Mouse (Mus musculus) kidney, postnatal 14 days (tissue): ENCODE data around the gene Nectin2.

Experiments
- DNase-seq: peaks from one replicate; pipeline ENCODE4 v3.0.0; 2022; ENCODE audit warnings: mixed read lengths

Nectin2 gene

GRCm38 (mm10) chr7:19769001-19769400, 18.7 kb upstream of the Nectin2 start:
- peak; percentile 58 for DNase-seq

DNA sequence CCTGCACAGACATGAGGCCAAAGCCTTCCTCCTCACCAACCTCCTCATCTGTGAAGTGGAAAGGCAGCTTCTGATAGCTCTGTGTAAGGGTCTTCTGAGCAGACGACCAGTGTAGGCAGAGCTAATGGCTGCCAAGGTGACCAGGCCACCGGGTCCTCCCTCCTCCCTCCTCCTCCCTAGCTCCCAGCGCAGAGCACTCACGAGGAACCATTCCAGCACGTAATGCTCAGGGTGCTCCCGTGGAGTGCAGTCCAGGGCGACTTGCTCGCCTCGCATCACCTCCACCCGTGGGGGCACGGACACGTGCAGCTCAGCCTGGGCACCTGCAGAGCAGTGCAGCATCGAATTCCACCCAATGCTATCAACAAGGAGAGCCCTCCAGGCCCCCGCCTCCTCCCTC, 18.0 kb upstream of the Nectin2 start:
- DNase-seq: peak; percentile 55

- no peak for DNase-seq
Measured at GRCm38 (mm10) chr7:19764581-19764980, 14.3 kb upstream of the Nectin2 start.

GRCm38 (mm10) chr7:19763829-19764477, 13.7 kb upstream of the Nectin2 start:
- DNase-seq: peak; percentile 40

GRCm38 (mm10) chr7:19762283-19762682, 12.0 kb upstream of the Nectin2 start:
- DNase-seq: no peak

GRCm38 (mm10) chr7:19760021-19760420, 9.7 kb upstream of the Nectin2 start:
- peak; percentile 49 for DNase-seq

- no peak for DNase-seq
Measured at GRCm38 (mm10) chr7:19758623-19759022, 8.3 kb upstream of the Nectin2 start.

- DNase-seq: peak; percentile 85
Measured at GRCm38 (mm10) chr7:19755851-19756786, 5.8 kb upstream of the Nectin2 start.

DNA sequence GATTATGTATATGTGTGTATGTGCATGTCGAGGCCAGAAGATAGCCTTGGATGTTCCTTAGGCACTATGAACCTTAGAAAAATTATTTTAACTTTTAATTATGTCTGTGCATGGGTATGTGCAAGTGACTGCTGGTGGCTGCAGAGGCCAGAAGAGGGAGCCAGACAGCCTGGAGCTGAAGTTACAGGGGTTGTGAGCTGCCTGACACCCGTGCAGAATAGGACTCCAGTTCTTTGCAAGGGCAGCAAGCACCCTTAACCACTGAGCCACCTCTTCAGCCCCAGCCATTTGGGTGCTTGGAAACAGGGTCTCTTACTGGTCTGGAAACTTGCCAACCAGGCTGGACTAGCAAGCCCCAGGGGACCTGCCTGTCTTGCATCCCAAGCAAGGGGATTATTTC, 4.7 kb upstream of the Nectin2 start:
- no peak for DNase-seq

- no peak for DNase-seq
Measured at GRCm38 (mm10) chr7:19754065-19754464, 3.8 kb upstream of the Nectin2 start.

DNA sequence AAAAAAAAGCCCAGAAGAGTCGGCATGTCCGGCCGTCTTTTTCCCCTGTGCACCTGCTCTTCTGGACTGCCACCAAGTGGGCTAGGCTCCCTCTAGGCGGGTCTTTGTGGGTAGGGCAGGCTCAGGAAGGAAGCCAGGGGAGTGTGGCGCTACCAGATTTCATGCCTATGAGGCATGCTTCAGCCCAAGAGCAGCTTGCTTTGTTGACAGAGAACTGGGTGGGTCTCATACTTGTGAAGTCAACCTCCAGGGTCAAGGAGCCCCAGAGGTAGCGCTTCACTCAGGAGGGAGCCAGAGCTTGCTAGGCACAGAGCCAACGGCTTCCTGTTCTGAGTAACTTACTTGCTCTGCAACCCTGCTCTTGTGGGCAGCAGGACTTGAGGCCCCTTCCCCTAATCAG, 3.3 kb upstream of the Nectin2 start:
- DNase-seq: peak; percentile 76

DNA sequence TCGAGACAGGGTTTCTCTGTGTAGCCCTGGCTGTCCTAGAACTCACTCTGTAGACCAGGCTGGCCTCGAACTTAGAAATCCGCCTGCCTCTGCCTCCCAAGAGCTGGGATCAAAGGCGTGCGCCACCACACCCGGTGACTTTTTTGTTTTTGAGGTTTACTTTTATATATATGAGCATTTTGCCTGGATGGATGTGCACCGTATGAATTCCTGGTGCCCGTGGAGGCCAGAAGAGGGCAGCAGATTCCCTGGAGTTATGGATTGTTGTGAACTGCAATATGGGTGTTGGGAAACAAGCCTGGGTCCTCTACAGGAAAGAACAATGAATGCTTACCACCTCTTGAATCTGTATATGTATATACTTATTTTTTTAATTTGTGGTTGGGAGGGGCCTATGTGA, 2.4 kb upstream of the Nectin2 start:
- no peak for DNase-seq

DNA sequence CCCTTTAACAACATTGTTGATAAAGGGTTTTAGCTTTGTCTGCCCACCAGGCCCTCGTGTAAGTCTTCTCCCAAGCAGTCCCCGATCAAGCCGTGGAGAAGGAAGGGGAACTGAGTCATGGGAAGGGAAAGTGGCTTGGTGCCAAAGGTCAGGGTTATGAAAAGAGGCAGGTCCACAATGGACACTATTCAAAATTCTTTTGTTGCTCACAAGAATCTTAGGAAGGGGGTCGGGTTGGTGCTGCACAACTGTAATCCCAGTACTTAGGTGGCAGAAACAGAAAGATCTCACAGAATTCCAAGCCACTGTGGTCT, 744 bp upstream of the Nectin2 start:
- no peak for DNase-seq

GRCm38 (mm10) chr7:19749389-19750216, 680 bp downstream of the Nectin2 start:
- DNase-seq: peak; percentile 99

- DNase-seq: peak; percentile 63
Measured at GRCm38 (mm10) chr7:19748219-19749195, 1.8 kb downstream of the Nectin2 start.

DNA sequence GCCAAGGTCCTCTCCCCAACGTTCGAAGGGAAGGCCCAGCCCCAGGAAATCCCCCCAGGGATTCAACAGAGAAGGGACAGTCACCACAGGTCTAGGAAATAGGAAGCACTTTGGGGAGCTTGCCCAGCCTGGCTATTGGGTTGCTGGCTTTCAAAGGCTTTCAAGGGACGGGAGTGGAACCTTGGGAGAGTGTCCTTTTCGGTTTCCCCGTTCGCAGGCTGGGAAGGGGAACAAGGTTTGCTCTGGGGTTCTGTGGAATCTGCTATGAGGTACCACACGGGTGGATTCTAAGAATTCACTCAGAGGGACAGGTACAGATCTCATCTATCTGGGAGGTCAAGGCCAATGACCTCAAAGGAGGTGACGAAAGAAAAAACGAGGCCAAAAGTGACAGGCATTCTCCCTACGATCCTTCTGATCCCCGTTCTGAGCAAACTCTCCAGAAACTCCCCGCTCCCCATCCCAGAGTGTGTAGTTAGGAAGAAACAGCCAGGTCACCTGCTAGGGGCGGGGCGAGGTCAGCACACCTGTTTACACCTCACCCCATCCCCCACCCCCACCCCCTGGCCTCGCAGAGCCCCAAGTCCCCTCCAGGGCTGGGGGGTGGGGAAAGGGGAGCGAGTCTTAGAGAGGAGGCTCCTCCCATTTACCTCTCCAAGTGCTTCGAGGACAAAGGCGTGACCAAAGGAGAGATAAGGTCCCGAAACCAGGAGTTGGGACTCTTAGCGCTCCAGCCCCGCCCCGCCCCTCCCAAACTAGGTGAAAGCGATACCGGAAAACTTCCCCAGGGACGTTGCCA, 2.7 kb downstream of the Nectin2 start:
- DNase-seq: peak; percentile 60

GRCm38 (mm10) chr7:19746426-19747201, 3.7 kb downstream of the Nectin2 start:
- no peak for DNase-seq

DNA sequence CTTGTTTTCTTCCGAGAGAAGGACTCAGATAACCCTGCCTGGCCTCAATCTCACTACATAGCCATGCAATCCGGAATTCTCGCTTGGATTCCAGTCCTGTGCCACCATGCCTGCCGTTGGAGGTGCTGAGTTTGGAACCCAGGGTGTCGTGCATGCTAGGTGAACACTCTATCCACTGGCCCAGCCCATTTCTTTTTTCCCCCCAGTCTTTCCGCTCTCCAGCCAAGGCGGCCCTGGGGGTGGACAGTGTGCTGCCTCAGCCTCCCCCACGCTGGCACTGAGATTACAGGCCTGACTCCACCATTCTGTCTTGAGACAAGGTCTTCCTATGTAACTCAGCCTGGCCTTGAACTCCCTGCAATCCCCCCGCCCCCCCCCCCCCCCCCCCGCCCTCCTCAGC, 4.3 kb downstream of the Nectin2 start:
- DNase-seq: no peak

DNA sequence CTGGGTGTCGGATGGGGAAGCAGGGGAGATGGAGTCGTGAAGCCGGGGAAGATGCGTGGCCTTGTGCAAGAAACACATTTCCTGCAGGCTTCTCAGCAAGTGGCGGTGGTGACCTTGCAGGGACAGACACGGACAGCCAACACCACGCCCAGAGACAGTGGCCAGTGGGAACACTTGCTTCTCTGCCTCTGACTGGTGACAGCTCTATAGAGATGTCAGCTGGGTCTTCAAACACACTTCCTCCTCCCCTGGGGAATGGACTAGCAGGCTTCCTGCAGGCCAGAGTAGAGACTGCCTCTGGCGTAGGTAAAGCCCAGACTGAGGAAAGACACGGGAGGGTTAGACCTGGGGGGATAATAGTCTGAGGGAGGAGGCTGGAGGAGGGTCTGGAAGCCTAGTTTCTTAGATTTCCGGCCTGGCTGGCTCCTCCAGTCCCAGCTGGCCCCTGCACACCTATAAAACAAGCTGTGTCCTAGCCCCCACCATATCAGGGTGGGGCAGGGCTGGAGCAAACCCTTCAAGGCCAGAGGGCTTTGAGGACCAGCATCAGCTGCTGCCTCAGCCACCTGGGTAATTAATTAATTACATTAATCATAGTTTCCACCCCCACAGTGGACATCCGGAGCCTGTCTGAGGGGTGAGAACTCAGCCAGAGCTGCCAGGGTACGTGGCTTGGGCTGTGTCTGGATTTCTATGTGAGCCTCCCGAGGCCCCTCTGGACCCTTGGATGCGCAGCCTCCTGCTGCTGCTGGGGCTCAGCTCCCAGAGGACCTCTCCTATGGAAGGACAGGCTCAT, 5.5 kb downstream of the Nectin2 start:
- peak; percentile 81 for DNase-seq

- DNase-seq: no peak
Measured at GRCm38 (mm10) chr7:19743791-19744190, 6.5 kb downstream of the Nectin2 start.
